Mouse (Mus musculus) cerebellum, adult (tissue): ENCODE measurements around the gene Mrpl34.
A peak's percentile ranks its signal among the peaks of the same experiment; 100 is the strongest.

Experiments
- ATAC-seq: cut with Nextera tagmentation; 2 replicates; pipeline ENCODE4 v1.9.2; 2017; ENCODE audit warnings: mild to moderate bottlenecking, moderate library complexity, mixed read lengths; ENCODE audit not compliant: insufficient number of reproducible peaks, low FRiP score, low TSS enrichment

The Mrpl34 gene

DNA sequence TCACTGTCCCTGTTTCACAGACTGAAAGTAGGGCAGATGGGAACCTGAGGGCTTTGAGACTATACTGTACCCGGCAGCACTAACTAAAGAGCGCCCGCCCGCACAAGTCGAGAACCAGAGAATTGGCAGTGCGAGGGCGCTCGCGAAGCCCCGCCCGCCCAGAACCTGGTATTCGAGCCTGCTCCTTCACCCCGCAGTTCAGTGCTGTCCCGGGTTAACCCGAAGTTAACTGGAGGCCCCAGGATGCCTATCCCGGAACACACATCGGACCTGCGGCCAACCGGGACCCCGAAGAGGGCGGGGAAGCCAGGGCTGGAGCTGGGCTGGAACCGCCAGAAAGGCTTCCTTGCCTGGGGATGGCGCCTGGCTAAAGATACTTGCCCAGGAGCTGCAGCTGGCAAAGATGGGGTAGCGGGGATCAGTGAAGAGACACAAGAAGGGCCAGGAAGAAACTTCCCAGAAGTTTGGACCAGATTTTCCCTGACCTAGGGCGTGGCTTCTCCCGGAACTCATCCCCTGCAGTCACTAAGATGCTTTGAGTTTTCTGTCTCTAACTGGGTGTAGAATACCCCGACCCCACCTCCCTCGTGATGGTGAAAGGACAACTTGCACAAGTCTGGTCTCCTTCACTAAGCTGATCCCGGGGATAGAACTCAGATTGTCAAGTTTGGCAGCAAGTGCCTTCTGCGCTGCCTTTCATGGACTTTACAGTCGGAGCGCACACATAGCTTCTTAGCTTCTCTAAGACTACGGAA lies 23.1 kb downstream of the Mrpl34 start, which contains the start of gene Gtpbp3:
Gene Gtpbp3 (plus strand): TSS at position 413 of the 755 bp plus-strand sequence.
- peak; percentile 8; the same call in 1 of the 2 replicates for ATAC-seq

DNA sequence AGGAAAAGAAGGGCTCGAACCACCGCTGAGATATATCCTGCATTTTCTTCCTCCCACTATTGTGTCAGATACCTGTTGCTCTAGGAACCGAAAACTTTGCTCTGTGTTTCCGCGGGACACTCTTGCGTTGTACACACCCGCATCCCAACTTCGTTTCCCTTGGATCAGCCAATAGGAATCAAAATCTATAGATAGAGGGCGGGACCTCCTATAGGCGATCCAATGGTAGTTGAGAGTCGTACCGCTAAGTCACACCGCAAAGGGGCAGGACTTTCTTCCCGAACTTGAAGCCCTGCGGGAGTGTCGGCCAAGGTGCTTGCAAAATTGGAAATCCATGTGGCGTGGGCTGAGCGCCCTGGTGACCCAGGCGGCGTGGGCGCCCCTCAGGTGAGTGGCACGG lies 23.7 kb downstream of the Mrpl34 start:
- ATAC-seq, result peak; percentile 77

DNA sequence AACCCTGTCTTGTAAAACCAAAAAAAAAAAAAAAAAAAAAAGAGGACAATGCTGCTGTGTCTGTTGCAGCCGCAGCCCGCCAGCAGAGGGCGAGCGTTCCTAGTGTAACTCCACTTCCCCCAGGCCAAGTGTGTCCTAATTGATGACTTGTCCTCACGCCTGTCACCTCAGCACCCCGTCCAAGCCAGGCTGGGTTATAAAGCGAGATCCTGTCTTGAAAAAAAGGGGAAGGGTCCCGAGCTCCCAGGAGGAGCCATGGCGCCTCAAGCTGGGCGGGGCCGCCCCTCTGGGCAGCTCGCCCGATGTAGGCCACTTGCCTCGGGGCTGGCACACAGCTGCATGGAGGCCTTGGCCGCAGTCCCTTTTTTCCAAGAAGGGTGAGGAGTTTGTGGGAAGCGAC lies 30.3 kb downstream of the Mrpl34 start:
- ATAC-seq, result 0 out of 2 replicates have a peak, but pooled peaks have one; percentile 54

- no peak for ATAC-seq
Measured at GRCm38 (mm10) chr8:71495811-71496210, 31.1 kb downstream of the Mrpl34 start.

- peak; percentile 29; the same call in 1 of the 2 replicates for ATAC-seq
Measured at GRCm38 (mm10) chr8:71496481-71496880, 31.7 kb downstream of the Mrpl34 start.

DNA sequence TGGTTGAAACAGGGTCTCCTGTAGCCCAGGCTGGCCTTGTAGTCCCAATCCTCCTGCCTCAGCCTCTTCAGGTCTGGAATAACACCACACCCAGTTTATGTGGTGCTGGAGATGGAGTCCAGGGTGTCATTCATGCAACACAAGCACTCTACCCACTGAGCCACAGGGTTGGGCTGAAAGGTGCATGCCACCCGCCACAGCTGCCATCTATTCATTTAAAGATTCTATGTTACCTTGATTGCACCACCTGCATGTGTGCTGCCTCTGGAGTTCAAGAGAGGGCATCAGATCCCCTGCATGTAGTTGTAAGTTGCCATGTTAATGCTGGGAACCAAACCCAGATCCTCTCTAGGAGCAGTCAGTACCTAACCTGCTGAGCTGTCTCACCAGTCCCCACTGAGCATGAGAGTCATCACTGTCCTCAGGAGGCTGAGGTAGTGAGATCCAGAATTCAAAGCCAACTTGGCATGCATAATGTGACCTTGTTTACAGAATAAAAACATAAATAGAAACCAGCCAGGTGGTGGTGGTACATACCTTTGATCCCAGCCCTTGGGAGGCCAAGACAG lies 32.4 kb downstream of the Mrpl34 start:
- ATAC-seq, result no peak

DNA sequence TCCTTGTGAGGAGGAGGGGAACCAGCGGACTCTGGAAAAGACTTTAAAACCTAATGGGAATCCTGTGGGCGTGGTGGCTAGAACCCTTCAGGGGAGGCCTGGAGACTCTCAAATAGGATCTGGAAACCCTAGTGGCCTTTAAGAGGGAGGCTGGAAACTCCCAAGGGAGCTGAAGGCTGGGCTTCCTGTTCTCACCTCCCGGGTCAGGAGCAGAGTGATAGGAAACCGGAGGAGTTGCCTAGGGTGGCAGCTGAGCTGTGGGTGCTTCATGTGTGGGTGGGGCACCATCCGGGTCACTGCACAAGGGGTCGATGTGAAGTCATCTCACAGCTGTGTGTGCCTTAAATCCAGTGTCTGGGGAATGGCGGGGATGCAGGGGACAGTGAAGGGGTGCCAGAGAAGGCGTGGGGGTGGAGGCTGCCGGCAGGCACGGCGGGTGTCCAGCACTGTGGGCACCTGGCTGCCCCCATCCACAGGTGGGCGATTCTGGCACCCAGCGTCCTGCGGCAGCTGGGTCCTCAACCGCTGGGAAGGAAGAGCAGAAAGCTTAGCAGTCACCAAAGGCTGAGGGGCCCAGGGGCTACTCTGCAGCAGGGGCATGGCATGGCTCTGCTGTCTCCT lies 33.2 kb downstream of the Mrpl34 start:
- ATAC-seq, result no peak

DNA sequence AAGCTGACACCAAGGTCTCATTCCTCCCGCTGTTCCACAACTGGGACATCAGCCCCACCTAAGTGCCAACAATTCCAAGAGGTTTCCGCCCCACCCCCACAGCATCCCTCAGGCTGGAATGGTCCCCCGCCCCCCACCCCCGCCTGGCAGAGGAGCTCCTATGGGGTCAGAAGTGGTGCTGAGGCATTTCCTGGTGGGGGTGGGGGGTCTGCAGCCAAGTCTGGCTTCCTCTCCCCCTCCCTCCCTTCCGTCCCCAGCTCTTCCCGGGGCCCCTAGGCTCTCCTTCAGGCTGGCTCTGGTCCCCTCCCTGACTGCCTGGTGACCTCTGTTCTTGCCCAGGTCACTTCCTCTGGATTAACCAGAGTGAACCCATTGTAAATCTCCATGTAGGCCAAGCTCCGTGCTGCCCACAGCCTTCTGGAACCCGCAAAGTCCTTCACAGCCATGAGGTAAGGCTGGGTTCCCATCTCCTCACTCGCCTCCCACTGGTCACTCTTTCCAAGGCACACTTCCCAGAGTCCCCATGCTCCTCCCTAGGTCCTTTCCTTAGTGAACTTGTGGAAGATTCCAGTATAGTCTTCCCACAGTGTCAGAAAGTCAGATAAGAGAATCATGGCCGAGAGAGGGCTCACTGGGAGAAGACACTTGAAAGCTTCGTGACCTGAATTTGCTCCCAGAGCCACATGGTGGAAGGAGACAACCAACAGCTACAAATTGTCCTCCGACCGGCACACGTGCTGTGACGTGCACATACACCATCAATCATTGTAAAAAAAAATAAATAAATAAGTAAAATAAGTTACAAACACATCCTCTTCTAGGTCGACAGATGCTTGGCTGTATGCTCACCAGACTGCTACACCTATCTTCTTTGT lies 34.3 kb downstream of the Mrpl34 start:
- no peak for ATAC-seq

GRCm38 (mm10) chr8:71504349-71504748 lies 39.6 kb downstream of the Mrpl34 start:
- no peak for ATAC-seq

DNA sequence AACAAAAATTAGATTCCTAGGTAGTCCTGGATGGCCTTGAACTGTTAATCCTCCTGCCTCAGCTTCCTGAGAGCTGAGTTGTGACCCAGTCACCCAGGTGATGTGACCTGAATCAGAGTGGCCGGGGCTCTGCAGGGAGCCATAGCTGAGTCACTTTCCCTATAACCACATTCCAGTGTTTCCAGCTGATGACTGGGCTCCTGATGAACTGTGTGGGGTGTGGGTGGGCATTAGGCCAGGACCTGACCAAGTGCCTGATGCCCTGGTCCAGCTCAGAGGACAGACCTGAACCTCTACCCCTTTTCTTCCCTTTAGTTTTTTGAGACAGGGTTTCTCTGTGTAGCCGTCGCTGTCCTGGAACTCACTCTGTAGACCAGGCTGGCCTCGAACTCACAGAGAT lies 40.6 kb downstream of the Mrpl34 start:
- ATAC-seq, result no peak

DNA sequence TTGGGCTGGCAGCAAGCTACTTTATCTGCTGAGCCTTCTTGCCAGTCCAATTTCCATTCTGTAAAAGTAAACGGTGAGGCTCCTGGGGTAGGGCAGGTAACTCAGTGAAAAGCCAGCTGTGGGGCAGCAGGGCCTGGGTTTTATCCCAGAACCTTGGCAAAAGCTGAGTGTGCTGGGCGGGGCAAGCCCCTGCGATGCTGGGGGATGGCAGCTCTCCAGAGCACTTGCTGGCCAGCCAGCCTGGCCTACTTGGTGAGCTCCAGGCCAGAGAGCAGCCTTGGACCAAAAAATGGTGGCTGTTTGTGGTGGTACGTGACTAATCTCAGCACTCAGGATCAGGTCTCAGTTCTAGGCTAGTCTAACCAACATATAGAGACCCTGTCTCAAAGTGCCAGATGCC lies 41.2 kb downstream of the Mrpl34 start:
- no peak for ATAC-seq

GRCm38 (mm10) chr8:71507589-71508104 lies 42.9 kb downstream of the Mrpl34 start:
- peak; percentile 73 for ATAC-seq

DNA sequence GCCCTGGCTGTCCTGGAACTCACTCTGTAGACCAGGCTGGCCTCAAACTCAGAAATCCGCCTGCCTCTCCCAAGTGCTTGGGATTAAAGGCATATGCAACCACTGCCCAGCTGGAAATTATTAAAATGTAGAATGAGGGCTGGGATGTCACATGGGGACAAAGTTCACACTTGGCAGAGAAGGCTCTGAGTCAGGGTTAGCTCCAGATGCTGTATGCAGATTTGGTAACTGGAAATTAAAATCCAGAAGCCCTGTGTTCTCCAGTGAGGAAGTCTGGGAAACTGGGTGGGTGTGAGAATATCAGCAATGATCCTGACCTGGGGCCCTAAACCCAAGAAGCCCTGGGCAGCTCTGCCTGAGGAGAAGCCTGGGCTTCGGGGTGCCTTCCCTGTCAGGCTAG lies 44.6 kb downstream of the Mrpl34 start:
- no peak for ATAC-seq

- no peak for ATAC-seq
Measured at GRCm38 (mm10) chr8:71511644-71512043, 46.9 kb downstream of the Mrpl34 start, which contains the start of gene Plvap. Gene Plvap (minus strand): TSS chr8:71511752.

DNA sequence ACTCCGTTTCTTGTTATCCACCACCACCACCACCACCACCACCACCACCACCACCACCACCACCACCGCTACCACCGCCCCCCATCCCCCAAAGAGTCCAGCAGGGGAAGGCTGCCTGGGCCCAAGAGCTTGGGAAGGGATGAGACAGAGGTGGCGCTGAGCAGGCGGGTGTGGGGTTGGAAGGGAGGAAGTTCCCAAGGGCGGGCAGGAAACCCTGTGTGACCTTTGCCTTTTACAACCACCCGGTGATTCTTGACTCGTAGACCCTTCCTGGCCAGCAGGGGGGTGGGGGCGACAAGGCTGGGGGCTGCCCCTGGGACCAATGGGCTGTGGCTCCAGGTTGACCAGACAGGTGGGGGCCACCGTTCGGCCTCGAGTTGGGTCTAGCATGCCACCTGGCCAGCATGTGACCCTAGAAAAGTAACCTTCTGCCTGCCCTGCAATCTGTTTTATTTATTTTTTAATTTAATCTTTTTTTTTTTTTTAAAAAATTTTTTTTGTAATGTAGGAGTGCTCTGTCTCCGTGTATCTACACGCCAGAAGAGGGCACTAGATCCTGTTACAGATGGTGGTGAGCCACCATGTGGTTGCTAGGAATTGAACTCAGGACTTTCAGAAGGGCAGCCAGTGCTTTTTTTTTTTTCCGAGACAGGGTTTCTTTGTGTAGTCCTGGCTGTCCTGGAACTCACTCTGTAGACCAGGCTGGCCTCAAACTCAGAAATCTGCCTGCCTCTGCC lies 48.4 kb downstream of the Mrpl34 start:
- no peak for ATAC-seq

- ATAC-seq, result no peak
Measured at GRCm38 (mm10) chr8:71515043-71515442, 50.3 kb downstream of the Mrpl34 start.
